ENCODE assay signal across 8 mouse cellular contexts in genomic region chr7:97446171-97446925, GRCm38 (mm10). TPM values are rescaled to one million over a fixed set of nuclear protein-coding genes. Genes with fewer than 3 reads are reported as not detected.
A peak's percentile ranks its signal among the peaks of the same experiment; 100 is the strongest.
DNase-seq lines count a peak whose midpoint lies in the region; ATAC-seq and TF ChIP-seq lines count a peak whose summit lies in the region.

No protein-coding gene starts in this region.

- ATAC-seq in intestine, postnatal 0 days, result peak; percentile 61
- peak; percentile 96 for ATAC-seq in neural tube, embryonic 12.5 days (ENCODE audit: low FRiP score, low read depth)

- H3K4me3 ChIP-seq in intestine, postnatal 0 days (ENCODE audit: low read depth, low read length), result no peak overlapping the region
- H3K4me3 ChIP-seq in neural tube, embryonic 12.5 days, result no peak overlapping the region
- H3K4me3 ChIP-seq in thymus, adult 2 months (ENCODE audit: control insufficient read depth, insufficient read depth, low read length), result no peak overlapping the region

- peak; percentile 91 for DNase-seq in adrenal gland, postnatal 10 days
- DNase-seq in cerebellum, postnatal 4 days (ENCODE audit: low spot score in 2 of 2), result peak; percentile 87 to 97
- DNase-seq in gastrocnemius, postnatal 4 days (ENCODE audit: low spot score in 2 of 2), result peak; percentile 60 to 84
- DNase-seq in left cerebral cortex, adult 9 months (ENCODE audit: low spot score in 2 of 2), result peak; percentile 89 to 94
- DNase-seq in thymus, adult 2 months, result peak; percentile 40
- DNase-seq in yolk sac, embryonic 10.5 days (ENCODE audit: low spot score), result no peak

- no peak overlapping the region for H3K4me2 ChIP-seq in intestine, postnatal 0 days (replicated peaks; ENCODE audit: low read depth)
- H3K4me2 ChIP-seq in neural tube, embryonic 12.5 days (replicated peaks), result no peak overlapping the region

- no peak overlapping the region for H3K9ac ChIP-seq in intestine, postnatal 0 days (ENCODE audit: low read depth, low read length)
- no peak overlapping the region for H3K9ac ChIP-seq in neural tube, embryonic 12.5 days

- H3K9me3 ChIP-seq in intestine, postnatal 0 days (ENCODE audit: control insufficient read depth), result no peaks in the 10 kb centered on the region
- no peaks in the 10 kb centered on the region for H3K9me3 ChIP-seq in neural tube, embryonic 12.5 days

- no peaks in the 10 kb centered on the region for H3K27me3 ChIP-seq in intestine, postnatal 0 days (replicated peaks; ENCODE audit: control insufficient read depth, insufficient read depth, low read length)
- no peaks in the 10 kb centered on the region for H3K27me3 ChIP-seq in neural tube, embryonic 12.5 days (replicated peaks)
- no peaks in the 10 kb centered on the region for H3K27me3 ChIP-seq in thymus, adult 2 months (ENCODE audit: control insufficient read depth, insufficient read depth, low read length)

- no peak for TF ChIP-seq POLR2A in thymus, adult 2 months (IDR thresholded peaks at IDR 0.05; ENCODE audit: control insufficient read depth, extremely low read depth, insufficient read depth, low read length, poor library complexity)

- 37% methylated on average over 6 of the region's 6 CpGs for WGBS in intestine, postnatal 0 days
- 25% methylated on average over 6 of the region's 6 CpGs for WGBS in neural tube, embryonic 12.5 days
- WGBS in thymus, adult 2 months, result 1% methylated on average over 6 of the region's 6 CpGs

- H3K36me3 ChIP-seq in intestine, postnatal 0 days (ENCODE audit: control insufficient read depth, insufficient read depth), result no peaks in the 10 kb centered on the region
- H3K36me3 ChIP-seq in neural tube, embryonic 12.5 days, result no peaks in the 10 kb centered on the region
- H3K36me3 ChIP-seq in thymus, adult 2 months (ENCODE audit: control insufficient read depth, insufficient read depth, low read length), result no peaks in the 10 kb centered on the region

- no peak overlapping the region for H3K27ac ChIP-seq in intestine, postnatal 0 days (ENCODE audit: low read depth, low read length)
- peak overlapping the region; percentile 65 for H3K27ac ChIP-seq in neural tube, embryonic 12.5 days
- no peak overlapping the region for H3K27ac ChIP-seq in thymus, adult 2 months (ENCODE audit: control insufficient read depth, insufficient read depth, low read length)

- peaks cover 3% of the 10 kb centered on the region; the same call in 1 of the 2 replicates for H3K4me1 ChIP-seq in intestine, postnatal 0 days (replicated peaks; ENCODE audit: control insufficient read depth, insufficient read depth, low read length)
- peaks cover 6% of the 10 kb centered on the region; the same call in 1 of the 2 replicates for H3K4me1 ChIP-seq in neural tube, embryonic 12.5 days
- H3K4me1 ChIP-seq in thymus, adult 2 months (replicated peaks; ENCODE audit: control insufficient read depth, insufficient read depth, low read length), result peaks cover 14% of the 10 kb centered on the region

- TF ChIP-seq CTCF in intestine, postnatal 0 days (IDR thresholded peaks at IDR 0.05; ENCODE audit: low read depth), result no peak
- TF ChIP-seq CTCF in thymus, adult 2 months (IDR thresholded peaks at IDR 0.05; ENCODE audit: borderline replicate concordance, control insufficient read depth, extremely low read depth, insufficient read depth, low read length, poor library complexity), result no peak

RNA-seq across cellular contexts. Expression of gene Kctd14, which starts 4.8 kb away (rescaled TPM):
- total RNA-seq in adrenal gland, postnatal 10 days (2021), result 1 to 10 TPM; 2.0 to 3.1 TPM
- under 1 TPM; 0.44 to 0.56 TPM for total RNA-seq in gastrocnemius, postnatal 4 days (2021)
- polyA plus RNA-seq in intestine, postnatal 0 days (2015; fragmentation: Nextera tagmentation; extraction: Ambion mirVana), result 4.8 and 5.3 TPM in 2 replicates
- 2.0 TPM in 2 replicates for polyA plus RNA-seq in neural tube, embryonic 12.5 days (2016; fragmentation: Nextera tagmentation; extraction: Ambion mirVana)
- 2.7 and 4.9 TPM in 2 replicates for polyA plus RNA-seq in thymus, adult 2 months (2012; rRNA removed)

RNA-seq across cellular contexts. Expression of gene Thrsp, which starts 28.8 kb away (rescaled TPM):
- 100 to 1,000 TPM; 444 to 455 TPM for total RNA-seq in adrenal gland, postnatal 10 days (2021)
- 10 to 100 TPM; 53.7 to 60.9 TPM for total RNA-seq in gastrocnemius, postnatal 4 days (2021)
- polyA plus RNA-seq in intestine, postnatal 0 days (2015; fragmentation: Nextera tagmentation; extraction: Ambion mirVana), result 1.6 and 2.4 TPM in 2 replicates
- 0.48 and 0.68 TPM in 2 replicates for polyA plus RNA-seq in neural tube, embryonic 12.5 days (2016; fragmentation: Nextera tagmentation; extraction: Ambion mirVana)
- 116 and 163 TPM in 2 replicates for polyA plus RNA-seq in thymus, adult 2 months (2012; rRNA removed)

RNA-seq across cellular contexts. Expression of gene Ints4, which starts 34.4 kb away (rescaled TPM):
- total RNA-seq in adrenal gland, postnatal 10 days (2021), result 10 to 100 TPM; 47.3 to 56.3 TPM
- 10 to 100 TPM; 39.0 to 44.9 TPM for total RNA-seq in gastrocnemius, postnatal 4 days (2021)
- 14.3 and 15.9 TPM in 2 replicates for polyA plus RNA-seq in intestine, postnatal 0 days (2015; fragmentation: Nextera tagmentation; extraction: Ambion mirVana)
- polyA plus RNA-seq in neural tube, embryonic 12.5 days (2016; fragmentation: Nextera tagmentation; extraction: Ambion mirVana), result 56.9 and 57.6 TPM in 2 replicates
- 68.4 and 77.5 TPM in 2 replicates for polyA plus RNA-seq in thymus, adult 2 months (2012; rRNA removed)

RNA-seq across cellular contexts. Expression of gene Ndufc2, which starts 46.5 kb away (rescaled TPM):
- total RNA-seq in adrenal gland, postnatal 10 days (2021), result 100 to 1,000 TPM; 603 to 657 TPM
- total RNA-seq in gastrocnemius, postnatal 4 days (2021), result 100 to 1,000 TPM; 255 to 257 TPM
- 517 and 549 TPM in 2 replicates for polyA plus RNA-seq in intestine, postnatal 0 days (2015; fragmentation: Nextera tagmentation; extraction: Ambion mirVana)
- 399 and 400 TPM in 2 replicates for polyA plus RNA-seq in neural tube, embryonic 12.5 days (2016; fragmentation: Nextera tagmentation; extraction: Ambion mirVana)
- polyA plus RNA-seq in thymus, adult 2 months (2012; rRNA removed), result 137 and 168 TPM in 2 replicates

Comparison
In these comparisons a context has a peak if more than half of its experiments do, and no peak if none do; other contexts are left out.
1. RNA of gene Thrsp, which starts 28.8 kb away (polyA plus RNA-seq): 116 to 163 TPM in thymus, adult 2 months; 1.6 to 2.4 TPM in intestine, postnatal 0 days and 0.48 to 0.68 TPM in neural tube, embryonic 12.5 days; every median in the first group is over 10 times any median in the second.